Mouse (Mus musculus) cerebellum, adult 9-11 months (tissue): ENCODE data around the gene Phf20.
"Not testable (repeated sequence)": the region's sequence is repeated elsewhere in the genome, so short reads cannot be mapped to it uniquely, and the experiment has no call there.

ENCODE experiments used
- DNase-seq: peaks from one replicate; pipeline ENCODE4 v3.0.0; 2022

Phf20 gene

GRCm38 (mm10) chr2:156201486-156201885 lies 5.2 kb downstream of the Phf20 start:
- no peak for DNase-seq

GRCm38 (mm10) chr2:156202848-156203437 lies 6.7 kb downstream of the Phf20 start:
- DNase-seq = peak; percentile 87

GRCm38 (mm10) chr2:156203917-156204316 lies 7.7 kb downstream of the Phf20 start:
- DNase-seq = no peak

- no peak for DNase-seq
Observed at GRCm38 (mm10) chr2:156217786-156218185, 21.5 kb downstream of the Phf20 start.

GRCm38 (mm10) chr2:156222100-156222499 lies 25.8 kb downstream of the Phf20 start:
- DNase-seq = no peak

GRCm38 (mm10) chr2:156224043-156224442 lies 27.8 kb downstream of the Phf20 start:
- DNase-seq = no peak

- DNase-seq = no peak
Observed at GRCm38 (mm10) chr2:156227689-156228088, 31.4 kb downstream of the Phf20 start.

GRCm38 (mm10) chr2:156229171-156229570 lies 32.9 kb downstream of the Phf20 start:
- no peak for DNase-seq

GRCm38 (mm10) chr2:156231340-156231739 lies 35.1 kb downstream of the Phf20 start:
- DNase-seq = peak; percentile 63

GRCm38 (mm10) chr2:156233275-156233948 lies 37.1 kb downstream of the Phf20 start:
- DNase-seq = peak; percentile 94

GRCm38 (mm10) chr2:156234016-156234415 lies 37.8 kb downstream of the Phf20 start:
- DNase-seq = not testable (repeated sequence)

GRCm38 (mm10) chr2:156235847-156236246 lies 39.6 kb downstream of the Phf20 start:
- DNase-seq = peak; percentile 94

GRCm38 (mm10) chr2:156241662-156242061 lies 45.4 kb downstream of the Phf20 start:
- DNase-seq = no peak

GRCm38 (mm10) chr2:156243011-156243410 lies 46.7 kb downstream of the Phf20 start:
- DNase-seq = no peak

GRCm38 (mm10) chr2:156247599-156247998 lies 51.3 kb downstream of the Phf20 start:
- DNase-seq = no peak

GRCm38 (mm10) chr2:156250761-156251160 lies 54.5 kb downstream of the Phf20 start:
- DNase-seq = no peak

- no peak for DNase-seq
Observed at GRCm38 (mm10) chr2:156251291-156251690, 55.0 kb downstream of the Phf20 start.

- no peak for DNase-seq
Observed at GRCm38 (mm10) chr2:156257051-156257450, 60.8 kb downstream of the Phf20 start.

- no peak for DNase-seq
Observed at GRCm38 (mm10) chr2:156257922-156258761, 61.9 kb downstream of the Phf20 start.

GRCm38 (mm10) chr2:156260968-156261367 lies 64.7 kb downstream of the Phf20 start:
- DNase-seq = no peak

GRCm38 (mm10) chr2:156263204-156263893 lies 67.1 kb downstream of the Phf20 start:
- DNase-seq = no peak

- no peak for DNase-seq
Observed at GRCm38 (mm10) chr2:156267636-156268035, 71.4 kb downstream of the Phf20 start.

GRCm38 (mm10) chr2:156272553-156272952 lies 76.3 kb downstream of the Phf20 start:
- DNase-seq = no peak
